Mouse (Mus musculus) T-helper 1 cell (primary cell): ENCODE measurements at regions not wholly inside any gene's neighbourhood (a gene's known extent, or its start where the extent isn't known, plus 50 kb on each side); places are given as distances from the start of the nearest gene placed in this dataset.
"Not testable (repeated sequence)": the region's sequence is repeated elsewhere in the genome, so short reads cannot be mapped to it uniquely, and the experiment has no call there.

ENCODE experiments used
- in situ Hi-C: fragments of 300-600 bp; cut with MboI, MseI; formaldehyde crosslinking; loops from one replicate; pipeline ENCODE4 v1.15.1; 2025; ENCODE audit warnings: high pct_unique_total_duplicates

- in situ Hi-C loops: no loop called here
Observed at GRCm38 (mm10) chr6:22716864-22717557, 158.3 kb upstream of the Ptprz1 start.

- in situ Hi-C loops: no loop called here
Observed at GRCm38 (mm10) chr6:22716144-22716856, 159.0 kb upstream of the Ptprz1 start.

DNA sequence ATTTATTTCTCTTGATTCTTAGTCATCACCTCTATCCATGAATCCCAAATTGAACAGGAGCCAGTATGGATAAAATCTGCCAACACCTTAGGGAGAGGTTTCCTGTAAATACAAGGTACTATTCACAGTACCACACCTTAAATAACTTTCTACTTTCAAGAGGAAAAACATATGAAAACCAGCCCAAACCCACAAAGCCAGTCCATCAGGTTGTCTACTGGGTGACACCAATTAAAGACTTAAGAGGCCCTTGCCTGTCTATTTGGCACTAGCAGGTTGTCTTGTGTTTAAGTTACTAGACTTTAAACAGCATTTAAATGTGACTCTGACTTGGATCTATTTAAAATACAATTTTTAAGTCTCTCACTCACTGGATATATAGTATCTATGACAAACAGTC is 177.1 kb upstream of the Ptprz1 start:
- in situ Hi-C loops: no loop called here

GRCm38 (mm10) chr6:22688678-22689126 is 186.6 kb upstream of the Ptprz1 start:
- in situ Hi-C loops: no loop called here

DNA sequence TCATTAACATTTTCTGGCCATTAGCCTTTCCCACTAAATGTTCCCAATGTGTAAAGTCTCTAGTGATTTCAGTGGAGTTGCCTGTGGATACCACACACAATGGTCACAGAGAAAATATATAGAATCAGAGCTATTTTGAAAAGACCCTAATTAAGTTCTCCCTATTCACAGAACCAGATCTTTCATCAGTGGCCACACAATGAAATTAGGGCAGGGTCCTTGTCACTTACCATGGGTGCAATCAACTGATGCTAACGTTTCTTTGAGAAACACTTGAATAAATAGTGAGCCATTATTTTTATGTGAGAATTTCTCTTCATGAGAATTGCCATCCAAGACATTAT is 200.7 kb upstream of the Ptprz1 start:
- in situ Hi-C loops: no loop called here

- in situ Hi-C loops: no loop called here
Observed at GRCm38 (mm10) chr6:22673919-22674585, 201.2 kb upstream of the Ptprz1 start.

- in situ Hi-C loops: no loop called here
Observed at GRCm38 (mm10) chr6:22671524-22671923, 203.8 kb upstream of the Ptprz1 start.

- in situ Hi-C loops: no loop called here
Observed at GRCm38 (mm10) chr6:22668190-22668975, 206.9 kb upstream of the Ptprz1 start.

DNA sequence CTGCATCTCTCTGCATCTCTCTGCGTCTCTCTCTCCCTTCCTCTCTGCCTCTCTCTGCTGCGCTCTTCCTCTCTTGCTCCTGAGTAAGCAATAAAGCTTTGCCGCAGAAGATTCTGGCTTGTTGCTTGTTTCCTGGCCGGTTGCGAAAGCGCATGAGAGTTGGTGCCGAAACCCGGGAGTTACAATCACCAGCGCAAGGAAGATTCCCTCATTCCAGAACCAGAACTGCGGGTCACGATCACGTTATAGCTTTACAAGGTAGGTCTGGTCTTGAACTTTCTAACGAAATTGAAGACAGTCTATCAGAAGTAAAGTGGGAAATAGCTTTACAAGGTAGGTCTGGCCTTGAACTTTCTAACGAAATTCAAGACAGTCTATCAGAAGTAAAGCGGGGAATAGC is 217.9 kb upstream of the Ptprz1 start:
- in situ Hi-C loops: not testable (repeated sequence)

GRCm38 (mm10) chr6:22640100-22640499 is 235.2 kb upstream of the Ptprz1 start:
- in situ Hi-C loops: no loop called here

- in situ Hi-C loops: loop anchor here (10.0 kb wide), 1 partner anchor 1310 kb away; no protein-coding TSS in a partner anchor
Observed at GRCm38 (mm10) chr6:22635141-22635540, 240.2 kb upstream of the Ptprz1 start.

GRCm38 (mm10) chr6:22634740-22635139 is 240.6 kb upstream of the Ptprz1 start:
- in situ Hi-C loops: loop anchor here (10.0 kb wide), 1 partner anchor 1310 kb away; no protein-coding TSS in a partner anchor

- in situ Hi-C loops: no loop called here
Observed at GRCm38 (mm10) chr6:22591592-22591991, 235.5 kb upstream of the Fam3c start.

- in situ Hi-C loops: loop anchor here (10.0 kb wide), 1 partner anchor 660 kb away; no protein-coding TSS in a partner anchor
Observed at GRCm38 (mm10) chr6:22584851-22585250, 228.8 kb upstream of the Fam3c start.

DNA sequence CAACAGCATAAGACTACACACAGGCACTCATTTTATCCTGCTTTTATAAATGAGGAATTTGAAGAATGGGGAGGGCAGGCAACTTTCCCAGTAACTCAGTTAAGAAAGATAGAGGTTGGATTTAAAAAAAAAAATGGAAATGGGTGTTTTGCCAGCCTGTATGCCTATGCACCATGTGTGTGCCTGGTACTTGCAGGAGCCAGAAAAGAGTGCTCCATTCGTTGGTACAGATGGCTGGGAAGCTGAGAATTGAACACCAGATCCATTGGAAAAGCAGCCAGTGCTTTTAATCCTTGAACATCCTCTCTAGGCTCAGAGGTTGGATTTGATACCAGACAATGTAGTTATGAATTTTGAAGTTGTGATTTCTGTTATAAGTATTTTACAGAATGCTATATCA is 216.9 kb upstream of the Fam3c start:
- in situ Hi-C loops: no loop called here

- in situ Hi-C loops: no loop called here
Observed at GRCm38 (mm10) chr6:22567891-22568290, 211.8 kb upstream of the Fam3c start.

DNA sequence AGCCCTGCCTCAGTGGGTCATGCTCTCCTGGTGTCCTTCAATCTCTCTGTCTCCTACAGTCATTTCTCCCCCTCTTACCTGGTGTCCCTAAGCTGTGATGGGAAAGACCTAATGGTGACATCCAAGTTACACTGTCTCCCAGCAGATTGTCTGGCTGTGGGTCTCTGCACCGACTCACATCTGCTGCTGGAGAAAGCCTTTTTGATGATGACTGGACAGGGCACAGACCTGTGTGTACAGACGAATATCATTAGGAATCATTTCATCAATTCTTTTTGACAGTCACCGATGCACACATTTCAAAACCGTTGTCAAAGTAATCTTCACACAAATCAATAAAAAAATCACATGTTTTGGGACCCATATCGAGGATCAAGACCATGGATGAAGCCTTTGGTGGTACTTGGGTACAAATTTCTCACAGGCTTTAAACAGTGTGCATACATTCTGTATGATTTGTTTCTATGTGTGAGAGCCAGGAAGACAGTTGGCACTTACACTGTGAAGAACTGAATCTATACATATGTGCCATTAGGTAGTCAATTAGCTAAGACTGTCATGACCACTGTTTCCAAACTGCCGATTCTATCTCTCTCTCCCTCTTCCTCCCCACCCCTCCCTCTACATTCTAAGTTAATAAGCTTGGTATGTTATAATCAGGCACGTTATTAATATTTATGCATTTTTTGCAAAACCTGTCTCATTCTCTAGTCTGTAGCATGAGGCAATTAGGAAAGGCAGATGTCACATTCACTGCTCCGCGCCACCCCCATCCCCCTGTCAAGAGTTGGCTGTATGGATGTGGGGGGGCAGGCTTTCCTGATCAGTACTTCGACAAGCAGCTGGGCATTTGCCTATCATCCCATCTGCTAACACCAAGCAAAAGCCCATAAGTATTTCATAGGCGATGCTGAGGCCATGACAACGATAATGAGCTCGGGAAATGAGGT is 192.5 kb upstream of the Fam3c start:
- in situ Hi-C loops: no loop called here

DNA sequence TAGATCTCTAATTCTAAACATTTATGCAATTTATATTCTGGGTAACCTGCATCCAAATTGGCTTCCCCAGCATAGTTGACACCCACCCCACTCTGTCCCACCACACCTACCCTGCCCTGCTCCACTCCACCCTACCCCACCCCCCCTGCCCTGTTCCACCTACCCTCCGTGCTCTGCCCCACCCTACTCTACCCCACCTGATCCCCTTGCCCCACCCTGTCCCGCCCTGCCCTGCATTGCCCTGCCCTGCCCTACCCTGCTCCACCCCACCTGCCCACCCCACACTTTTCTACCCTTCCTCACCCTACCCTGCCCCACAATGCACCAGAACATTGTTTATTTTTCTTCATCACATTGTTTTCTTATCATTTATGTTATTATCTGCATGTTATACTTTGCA is 185.6 kb upstream of the Fam3c start:
- in situ Hi-C loops: no loop called here

- in situ Hi-C loops: no loop called here
Observed at GRCm38 (mm10) chr6:22538254-22538653, 182.2 kb upstream of the Fam3c start.

DNA sequence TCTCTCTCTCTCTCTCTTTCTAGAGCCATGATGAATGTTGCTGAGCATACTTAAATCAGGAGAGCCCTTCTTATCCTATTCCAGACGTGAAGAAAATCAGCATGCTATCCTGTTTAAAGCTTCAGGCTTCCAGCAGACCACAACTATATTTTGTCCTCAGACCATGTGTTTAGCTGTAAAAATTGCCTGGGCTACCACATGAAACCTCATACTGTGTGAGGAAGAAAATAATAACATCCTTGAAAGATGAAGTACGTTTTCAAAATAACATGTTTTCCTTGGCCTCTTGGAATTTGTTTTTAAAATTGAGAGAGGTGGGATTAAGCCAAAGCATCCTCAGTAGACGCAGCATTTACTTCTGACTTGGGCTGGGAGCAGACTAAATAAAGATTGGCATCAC is 168.3 kb upstream of the Fam3c start:
- in situ Hi-C loops: no loop called here
